Mouse (Mus musculus): ENCODE measurements at regions not wholly inside any gene's neighbourhood (a gene's known extent, or its start where the extent isn't known, plus 50 kb on each side); places are given as distances from the start of the nearest gene placed in this dataset.

GRCm38 (mm10) chr1:184603136-184603535 lies 129.3 kb downstream of the Hlx start:
- DNase-seq = no peak

- DNase-seq = no peak
Measured at GRCm38 (mm10) chr1:184595449-184595848, 137.0 kb downstream of the Hlx start.

GRCm38 (mm10) chr1:184590634-184591033 lies 141.8 kb downstream of the Hlx start:
- DNase-seq = no peak

DNA sequence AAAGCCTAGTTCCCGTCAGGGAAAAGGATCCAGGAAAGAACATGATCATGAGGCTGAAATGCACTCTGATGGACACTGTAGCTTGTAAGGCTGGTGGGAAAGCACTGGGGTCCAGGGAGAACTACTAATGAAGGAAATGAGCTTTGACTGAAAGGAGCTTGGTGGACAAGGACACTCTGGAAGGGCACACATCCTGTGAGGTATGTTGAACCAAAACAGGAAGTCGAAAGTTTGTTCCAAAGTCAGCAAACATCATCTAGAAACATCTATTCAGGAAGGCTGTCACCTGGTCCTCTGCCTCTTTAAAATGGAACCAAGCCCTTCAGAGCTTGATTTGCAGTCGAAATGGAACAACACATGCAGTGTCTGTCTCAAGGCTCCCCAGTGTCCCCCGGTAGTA lies 143.1 kb downstream of the Hlx start:
- DNase-seq = no peak

GRCm38 (mm10) chr1:184584505-184584874 lies 147.9 kb downstream of the Hlx start:
- no peak for DNase-seq

GRCm38 (mm10) chr1:184583751-184584504 lies 148.5 kb downstream of the Hlx start:
- DNase-seq = no peak

DNA sequence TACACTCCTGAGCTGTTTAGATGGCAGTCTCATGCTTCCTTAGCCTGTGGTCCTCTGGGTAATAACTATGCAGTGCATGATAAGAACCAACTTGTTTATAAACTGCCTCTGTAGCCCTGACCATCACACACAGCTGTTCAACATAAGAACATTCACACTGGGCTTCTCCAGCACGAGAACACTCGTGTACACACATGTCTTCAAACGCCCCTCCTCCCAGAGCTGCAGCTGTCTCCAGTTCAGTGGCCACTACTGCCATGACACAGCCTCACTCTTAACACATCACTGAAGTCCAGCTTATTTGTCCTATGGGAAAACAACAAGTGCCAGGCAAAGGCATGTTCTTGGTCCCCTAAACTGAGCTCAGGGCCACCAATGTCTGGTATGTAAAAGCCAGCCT lies 152.9 kb downstream of the Hlx start:
- DNase-seq = no peak

- DNase-seq = no peak
Measured at GRCm38 (mm10) chr1:184576527-184576926, 155.9 kb downstream of the Hlx start.

GRCm38 (mm10) chr1:184573325-184573724 lies 159.1 kb downstream of the Hlx start:
- no peak for DNase-seq

DNA sequence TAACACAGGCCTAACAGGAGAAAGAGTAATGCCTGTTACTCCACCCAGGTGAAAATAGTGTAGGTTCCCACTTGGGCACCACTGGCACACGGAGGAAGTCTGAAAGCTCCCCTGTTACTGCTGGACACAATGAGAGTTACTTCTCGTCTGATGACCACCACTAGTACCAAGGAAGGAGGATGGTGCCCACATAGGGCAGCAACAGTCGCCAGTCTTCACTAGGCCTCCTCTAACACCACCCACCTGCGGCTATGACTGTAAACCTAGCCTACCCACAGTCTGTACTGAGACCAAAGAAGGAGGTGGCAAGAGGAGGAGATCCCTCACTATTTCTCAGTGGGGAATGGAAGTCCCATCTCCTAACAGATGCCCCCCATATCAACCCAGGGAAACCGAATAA lies 161.7 kb downstream of the Hlx start:
- DNase-seq = no peak

DNA sequence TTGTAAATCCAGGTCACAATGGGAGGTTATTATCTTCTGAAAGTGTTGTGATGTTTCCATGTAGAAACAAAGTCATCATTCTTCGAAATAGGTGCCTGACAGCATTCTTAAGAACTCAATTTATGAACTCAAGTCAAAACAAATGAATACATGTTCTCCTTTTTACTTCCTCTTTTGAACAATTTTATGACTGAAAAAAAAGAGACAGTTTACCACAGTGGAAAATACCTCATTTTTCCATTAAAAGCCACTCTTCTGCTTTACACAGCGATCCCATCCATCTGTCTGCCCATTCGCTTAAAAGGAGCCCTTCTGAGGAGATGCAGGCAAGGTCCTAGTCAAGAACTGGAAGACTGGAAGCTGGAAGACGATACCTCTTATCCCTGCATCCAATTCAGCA lies 169.5 kb downstream of the Hlx start:
- DNase-seq = no peak

DNA sequence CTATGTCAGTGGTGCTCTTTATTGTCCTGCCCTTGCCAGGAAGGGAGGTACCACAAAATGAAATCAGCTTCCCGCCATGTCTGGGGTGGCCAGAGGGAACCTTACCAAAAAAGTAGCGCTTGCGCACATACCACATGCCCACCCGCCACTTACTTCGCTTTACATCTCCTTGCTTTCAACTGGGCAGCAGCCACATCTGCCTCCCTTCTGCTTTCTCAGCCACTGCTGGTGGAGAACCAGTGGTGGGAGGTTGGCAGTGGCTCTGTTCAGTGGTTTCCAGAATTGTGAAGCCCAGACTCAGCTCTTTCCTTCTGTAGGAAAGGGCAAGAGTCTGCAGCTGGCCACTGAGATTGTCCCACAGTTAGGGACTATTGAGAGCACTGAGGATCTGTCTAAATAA lies 170.2 kb downstream of the Hlx start:
- no peak for DNase-seq

DNA sequence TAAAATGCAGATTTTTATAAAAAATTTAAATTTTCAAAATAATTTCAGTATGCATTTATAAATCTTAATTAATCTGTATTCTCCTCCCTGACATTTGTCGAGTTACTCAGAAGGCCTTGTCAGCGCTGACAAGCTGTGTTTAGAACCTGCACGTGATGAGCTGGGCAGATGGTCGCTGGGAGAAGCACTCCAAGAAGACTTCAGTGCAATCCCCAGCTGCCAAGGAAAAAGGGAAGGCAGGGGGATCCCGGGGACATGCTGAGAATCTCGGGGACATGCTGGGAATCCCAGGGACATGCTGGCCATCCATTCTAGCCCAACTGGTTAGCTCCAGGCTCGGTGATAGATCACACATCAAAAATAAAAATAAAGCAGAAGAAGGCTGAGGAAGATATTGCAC lies 172.9 kb downstream of the Hlx start:
- DNase-seq = no peak

GRCm38 (mm10) chr1:184553791-184554190 lies 178.6 kb downstream of the Hlx start:
- DNase-seq = no peak

- DNase-seq = no peak
Measured at GRCm38 (mm10) chr1:184550491-184550890, 181.9 kb downstream of the Hlx start.

- DNase-seq = no peak
Measured at GRCm38 (mm10) chr1:184547650-184548235, 184.7 kb downstream of the Hlx start.

DNA sequence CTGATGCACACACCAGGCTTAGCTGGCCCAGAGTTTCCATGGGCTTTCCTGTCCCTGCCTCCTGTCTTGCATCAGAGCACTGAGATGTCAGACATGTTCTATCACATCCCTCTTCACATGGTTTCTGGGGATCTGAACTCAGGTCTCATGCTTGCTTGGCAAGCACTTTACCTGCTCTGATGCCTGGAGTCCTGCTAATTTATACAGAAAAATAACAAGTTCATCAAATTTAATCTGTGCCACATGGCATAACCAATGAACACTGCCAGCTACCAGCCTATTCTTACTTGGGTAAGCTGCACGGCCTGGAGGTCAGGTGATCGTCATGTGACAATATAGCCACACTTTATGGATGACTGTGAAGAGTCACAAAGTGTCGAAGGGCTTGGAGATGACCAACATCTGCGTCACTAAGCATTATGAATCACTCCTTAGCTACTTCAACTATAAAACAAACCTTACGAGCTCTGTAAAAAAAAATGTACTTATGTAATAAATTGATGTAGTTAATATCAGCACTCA lies 186.2 kb downstream of the Hlx start:
- no peak for DNase-seq

DNA sequence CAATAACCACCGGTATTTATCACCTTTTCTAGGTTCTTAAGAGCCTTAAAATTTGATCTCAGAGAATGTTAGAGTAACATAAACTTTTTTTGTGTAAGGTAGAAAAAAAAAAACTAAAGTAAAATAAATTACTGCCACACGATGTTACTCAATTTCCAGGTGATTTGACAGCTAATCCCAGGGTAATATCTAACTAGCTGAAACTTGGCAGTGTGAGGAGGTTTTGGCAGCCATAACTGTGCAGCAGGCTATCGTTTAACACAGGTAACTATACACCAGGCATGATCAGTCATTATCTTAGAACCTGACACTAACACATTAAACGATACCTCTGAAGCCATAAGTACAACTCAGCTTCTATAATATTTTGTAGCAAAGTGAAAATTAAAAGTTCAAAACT lies 187.3 kb downstream of the Hlx start:
- no peak for DNase-seq

- DNase-seq = no peak
Measured at GRCm38 (mm10) chr1:184542321-184543115, 189.9 kb downstream of the Hlx start.

DNA sequence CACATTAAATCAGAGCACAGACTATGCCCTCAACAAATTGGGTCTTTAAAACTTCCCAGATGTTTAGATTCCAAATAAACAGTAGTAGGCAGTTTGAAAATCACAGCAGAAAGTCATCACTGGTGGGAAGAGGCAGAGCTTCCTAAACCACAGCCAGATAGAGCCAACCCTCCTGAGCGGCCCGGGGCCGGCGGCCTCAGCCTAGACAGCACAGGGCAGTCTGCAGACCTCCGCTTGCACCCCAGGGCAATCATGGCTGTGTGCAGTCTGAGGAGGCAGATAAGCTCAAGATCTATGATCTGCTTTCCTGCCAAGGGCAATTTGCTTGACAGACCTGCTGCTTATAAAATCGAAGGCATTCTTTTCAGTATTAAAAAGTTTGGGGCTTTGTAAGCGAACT lies 192.6 kb downstream of the Hlx start:
- no peak for DNase-seq

DNA sequence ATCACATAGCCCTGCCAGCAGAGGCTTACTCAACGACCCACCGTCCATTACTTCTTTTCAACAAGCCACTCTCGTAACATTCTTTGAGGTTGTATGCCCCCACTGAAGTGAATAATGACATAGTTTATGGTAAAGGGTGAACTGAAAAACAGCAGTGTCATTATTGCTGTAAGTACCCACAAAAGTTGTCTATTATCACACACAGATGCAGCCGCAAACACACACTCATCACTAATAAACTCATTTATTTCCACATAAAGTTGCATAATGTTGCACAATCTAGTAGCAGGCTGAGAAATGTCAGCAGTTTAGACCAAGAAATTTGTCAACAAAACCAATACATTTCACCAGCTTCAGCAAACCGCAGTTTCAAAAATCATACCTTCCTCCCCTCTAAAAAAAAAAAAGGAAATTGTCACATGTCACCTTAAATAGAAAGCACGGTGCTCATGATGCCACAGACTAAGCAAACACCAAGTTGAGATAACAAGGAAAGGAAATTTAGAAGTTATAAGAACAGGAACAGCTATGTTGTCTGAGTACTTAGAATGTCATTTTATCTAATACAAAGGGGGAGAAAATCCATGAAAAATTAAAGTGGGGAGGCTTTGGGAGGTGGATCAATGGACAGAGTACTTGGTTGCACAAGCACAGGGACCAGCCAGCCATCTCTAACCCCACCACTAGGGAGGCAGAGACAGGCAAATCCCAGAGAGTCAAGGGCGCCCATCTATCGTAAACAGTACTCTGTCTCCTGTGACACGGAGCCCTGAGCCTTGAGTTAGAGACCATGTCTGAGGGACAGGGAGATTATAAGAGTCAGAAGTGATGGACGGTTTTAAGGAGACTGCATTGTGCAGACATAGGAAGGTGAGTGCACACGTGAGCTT lies 195.9 kb downstream of the Hlx start:
- DNase-seq = no peak

DNA sequence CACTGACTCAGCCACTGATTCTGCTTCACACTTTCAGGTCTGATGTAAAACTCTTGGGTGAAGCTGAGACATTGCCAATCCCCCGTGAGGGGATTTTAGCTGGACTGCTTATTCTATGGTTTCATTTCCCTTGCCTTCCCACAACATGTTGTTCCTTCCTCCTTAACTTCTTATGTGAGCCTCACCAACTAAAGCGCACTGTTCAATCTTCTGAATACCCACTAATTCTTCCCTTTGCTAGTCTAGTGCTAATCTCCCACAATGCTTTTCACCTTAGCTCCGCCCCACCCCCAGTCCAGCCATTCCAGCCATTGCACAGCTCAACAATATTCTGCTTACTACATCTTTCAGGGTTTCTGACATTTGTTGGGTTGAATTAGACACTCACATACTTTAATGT lies 196.7 kb downstream of the Hlx start:
- DNase-seq = no peak

DNA sequence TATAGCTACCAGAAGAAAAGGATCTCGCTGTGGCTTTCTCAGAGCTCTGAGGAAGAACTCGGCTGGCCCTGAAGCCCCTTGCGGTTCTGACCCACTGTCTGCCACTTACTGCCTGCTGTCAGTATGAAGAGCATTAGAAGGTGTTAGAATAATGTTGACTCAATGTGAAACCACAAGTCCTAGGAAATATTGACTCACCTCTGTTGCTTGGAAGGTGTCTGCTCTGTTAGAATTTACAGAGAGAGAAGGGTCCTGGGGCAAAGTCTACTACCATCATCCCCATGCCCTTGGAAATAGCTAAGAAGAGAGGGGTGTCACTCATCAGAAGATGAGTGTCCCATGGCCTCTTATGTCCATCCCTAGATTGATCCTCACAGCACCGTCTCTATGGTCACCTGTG lies 197.9 kb downstream of the Hlx start:
- no peak for DNase-seq

Data from right cerebral cortex, adult 18-20 months (tissue).